Comparison of ENCODE assay signal across 19 mouse cellular contexts in the genomic region with DNA sequence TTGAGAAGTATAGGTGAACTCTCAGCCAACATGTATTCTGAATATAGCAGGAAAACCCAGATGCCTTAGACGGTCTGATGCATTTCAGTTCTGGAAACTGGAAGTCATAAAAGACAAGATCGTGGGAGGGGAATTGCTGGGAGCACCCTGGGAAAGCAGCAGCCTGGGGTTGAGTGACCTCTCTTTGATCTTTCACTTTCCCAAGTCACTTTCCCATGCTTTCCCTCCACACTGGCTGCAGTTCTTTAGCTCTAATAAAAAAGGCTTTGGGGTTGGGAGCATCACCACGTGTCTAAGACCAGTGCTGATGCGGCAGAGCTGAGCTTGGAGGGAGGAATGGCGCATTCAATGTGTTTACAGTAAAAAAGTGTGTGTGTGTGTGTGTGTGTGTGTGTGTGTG.
A peak's percentile ranks its signal among the peaks of the same experiment; 100 is the strongest.
DNase-seq lines count a peak whose midpoint lies in the region; ATAC-seq and TF ChIP-seq lines count a peak whose summit lies in the region.
"Had no signal": no experiment of that assay in that cellular context is flagged by ENCODE, and none has a peak within 500 bp of the region (broad histone marks: within the 10 kb centered on the region; RNA-seq: fewer than 3 reads in every experiment).

No protein-coding gene starts in this region.

- TF ChIP-seq CTCF in kidney, adult 2 months (conservative IDR thresholded peaks at IDR 0.05; ENCODE audit: insufficient read depth, insufficient read length, low read depth, low read length): no peak

- no peak overlapping the region for H3K9ac ChIP-seq in hindbrain, embryonic 11.5 days (ENCODE audit: low read depth, low read length)
- H3K9ac ChIP-seq: forebrain, postnatal 0 days; heart, embryonic 15.5 days; limb, embryonic 13.5 days; liver, postnatal 0 days had no signal

- peaks cover 3% of the 10 kb centered on the region; the same call in 1 of the 2 replicates for H3K4me1 ChIP-seq in kidney, adult 2 months (ENCODE audit: control insufficient read depth, insufficient read depth, low read length)
- H3K4me1 ChIP-seq in brown adipose tissue, adult 24 weeks (ENCODE audit: control insufficient read depth, insufficient read depth, insufficient read length, low read length): peaks cover 6% of the 10 kb centered on the region
- H3K4me1 ChIP-seq in hindbrain, embryonic 11.5 days (replicated peaks; ENCODE audit: control insufficient read depth, insufficient read depth, low read length): peaks cover 4% of the 10 kb centered on the region; the same call in 1 of the 2 replicates

- peak; percentile 33 for DNase-seq in embryo, embryonic 11 days
- DNase-seq in embryo, embryonic 9.5 days (ENCODE audit: extremely low spot score): no peak
- DNase-seq in kidney, adult 2 months: peak; percentile 37
- no peak for DNase-seq in kidney, postnatal 36 days
- peak; percentile 58 for DNase-seq in kidney, postnatal 14 days
- DNase-seq in hindbrain, embryonic 11.5 days (ENCODE audit: low spot score): no peak
- DNase-seq in right cerebral cortex, postnatal 25 days: no peak
- DNase-seq: adrenal gland, postnatal 14 days; cerebellum, adult 9-10 months; forebrain, postnatal 0 days; gastrocnemius, postnatal 14 days; liver, postnatal 0 days; right cerebral cortex, adult 18-20 months had no signal

- WGBS in kidney, adult 2 months: 49% methylated on average over 5 of the region's 5 CpGs
- 46% methylated on average over 5 of the region's 5 CpGs for WGBS in hindbrain, embryonic 11.5 days

- no peaks in the 10 kb centered on the region for H3K9me3 ChIP-seq in hindbrain, embryonic 11.5 days (ENCODE audit: control insufficient read depth, low read length)
- H3K9me3 ChIP-seq: embryonic facial prominence, embryonic 10.5 days; heart, embryonic 15.5 days; limb, embryonic 13.5 days; midbrain, embryonic 10.5 days had no signal

- H3K4me3 ChIP-seq in kidney, adult 2 months (ENCODE audit: insufficient read depth, low read depth, low read length): no peak overlapping the region
- no peak overlapping the region for H3K4me3 ChIP-seq in brown adipose tissue, adult 24 weeks (ENCODE audit: insufficient read depth, low read depth, low read length)
- no peak overlapping the region for H3K4me3 ChIP-seq in hindbrain, embryonic 11.5 days (ENCODE audit: low read depth, low read length)
- H3K4me3 ChIP-seq: embryonic facial prominence, embryonic 10.5 days; heart, embryonic 15.5 days; limb, embryonic 13.5 days; midbrain, embryonic 10.5 days had no signal

- H3K27me3 ChIP-seq in kidney, adult 2 months (replicated peaks; ENCODE audit: control insufficient read depth, insufficient read depth, low read length): no peaks in the 10 kb centered on the region
- no peaks in the 10 kb centered on the region for H3K27me3 ChIP-seq in hindbrain, embryonic 11.5 days (ENCODE audit: control insufficient read depth, insufficient read depth, low read length)
- H3K27me3 ChIP-seq: heart, embryonic 15.5 days; limb, embryonic 13.5 days had no signal

- no peaks in the 10 kb centered on the region for H3K36me3 ChIP-seq in kidney, adult 2 months (ENCODE audit: control insufficient read depth, insufficient read depth, low read length)
- H3K36me3 ChIP-seq in hindbrain, embryonic 11.5 days (ENCODE audit: control insufficient read depth, insufficient read depth, low read length): no peaks in the 10 kb centered on the region
- H3K36me3 ChIP-seq: embryonic facial prominence, embryonic 10.5 days; heart, embryonic 15.5 days; limb, embryonic 13.5 days; midbrain, embryonic 10.5 days had no signal

- TF ChIP-seq POLR2A in kidney, adult 2 months (IDR thresholded peaks at IDR 0.05; ENCODE audit: low read depth, low read length): no peak

- no peak overlapping the region; the same call in 1 of the 2 replicates for H3K27ac ChIP-seq in kidney, adult 2 months (ENCODE audit: insufficient read depth, low read depth, low read length)
- H3K27ac ChIP-seq in brown adipose tissue, adult 24 weeks (replicated peaks; ENCODE audit: low read depth, low read length): 0 out of 2 replicates have a peak overlapping the region, but pooled peaks have one; percentile 28
- no peak overlapping the region for H3K27ac ChIP-seq in hindbrain, embryonic 11.5 days (ENCODE audit: low read depth, low read length)
- H3K27ac ChIP-seq: embryonic facial prominence, embryonic 10.5 days; heart, embryonic 15.5 days; limb, embryonic 13.5 days; midbrain, embryonic 10.5 days had no signal

- H3K4me2 ChIP-seq in hindbrain, embryonic 11.5 days (replicated peaks; ENCODE audit: low read depth, low read length): no peak overlapping the region
- H3K4me2 ChIP-seq: heart, embryonic 15.5 days; limb, embryonic 13.5 days had no signal

- ATAC-seq in hindbrain, embryonic 11.5 days (ENCODE audit: low FRiP score): no peak
- ATAC-seq: forebrain, postnatal 0 days; hindbrain, embryonic 16.5 days; liver, postnatal 0 days had no signal

Comparison
In these comparisons a context has a peak if more than half of its experiments do, and no peak if none do; other contexts are left out.
1. DNase-seq: peak in embryo, embryonic 11 days (single experiment), kidney, adult 2 months (single experiment) and kidney, postnatal 14 days (single experiment); none in embryo, embryonic 9.5 days (single experiment), kidney, postnatal 36 days (0 of 2), hindbrain, embryonic 11.5 days (single experiment) and right cerebral cortex, postnatal 25 days (single experiment).